Mouse (Mus musculus) ES-E14 (cell line): ENCODE data around the gene Ptpa.

Experiments used
- HCFC1 ChIP-seq: IDR thresholded peaks from 2 replicates; pipeline ENCODE4 v1.6.1; 2012; ENCODE audit warnings: low read length, inconsistent platforms, borderline replicate concordance; ENCODE audit not compliant: insufficient read depth
- ZC3H11A ChIP-seq: IDR thresholded peaks from 2 replicates; pipeline ENCODE4 v1.6.1; 2012; ENCODE audit warnings: low read depth, mild to moderate bottlenecking, inconsistent platforms, low read length, borderline replicate concordance
- ZNF384 ChIP-seq: IDR thresholded peaks from 2 replicates; pipeline ENCODE4 v1.6.1; 2012; ENCODE audit warnings: low read depth, low read length, inconsistent platforms

DNA sequence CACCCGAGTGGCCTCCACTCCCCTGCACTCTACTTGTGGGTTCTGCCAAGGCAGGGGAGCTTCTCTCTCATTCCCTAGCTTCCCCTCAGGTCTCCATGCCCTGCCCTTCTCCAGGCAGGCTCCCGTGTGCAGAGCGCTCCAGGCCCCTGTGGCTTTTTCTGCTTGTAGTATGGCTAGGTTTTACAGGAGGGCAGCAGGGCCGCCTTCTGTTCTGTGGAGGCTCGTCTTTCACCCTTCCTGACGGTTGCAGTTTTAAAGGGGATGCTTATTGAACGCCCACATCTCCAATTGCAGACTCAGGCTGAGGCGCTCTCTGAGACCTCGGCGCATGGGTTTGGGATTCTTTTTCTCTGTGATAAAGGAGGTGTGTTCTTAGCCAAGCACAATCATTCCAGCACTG is 3.3 kb downstream of the Ptpa start:
- TF ChIP-seq HCFC1 = no peak
- TF ChIP-seq ZNF384 = no peak
- TF ChIP-seq ZC3H11A = no peak
